Mouse (Mus musculus): ENCODE measurements at regions not wholly inside any gene's neighbourhood (a gene's known extent, or its start where the extent isn't known, plus 50 kb on each side); places are given as distances from the start of the nearest gene placed in this dataset.

GRCm38 (mm10) chr9:115481176-115481575, 171.0 kb upstream of the Stt3b start:
- DNase-seq (ENCODE audit: low read depth, low spot score), result no peak

GRCm38 (mm10) chr9:115483024-115483423, 172.8 kb upstream of the Stt3b start:
- DNase-seq (ENCODE audit: low read depth, low spot score), result no peak

- DNase-seq (ENCODE audit: low read depth, low spot score), result no peak
Observed at GRCm38 (mm10) chr9:115483721-115484120, 173.5 kb upstream of the Stt3b start.

- DNase-seq (ENCODE audit: low read depth, low spot score), result no peak
Observed at GRCm38 (mm10) chr9:115484408-115484807, 174.2 kb upstream of the Stt3b start.

- DNase-seq (ENCODE audit: low read depth, low spot score), result no peak
Observed at GRCm38 (mm10) chr9:115485219-115485618, 175.0 kb upstream of the Stt3b start.

DNA sequence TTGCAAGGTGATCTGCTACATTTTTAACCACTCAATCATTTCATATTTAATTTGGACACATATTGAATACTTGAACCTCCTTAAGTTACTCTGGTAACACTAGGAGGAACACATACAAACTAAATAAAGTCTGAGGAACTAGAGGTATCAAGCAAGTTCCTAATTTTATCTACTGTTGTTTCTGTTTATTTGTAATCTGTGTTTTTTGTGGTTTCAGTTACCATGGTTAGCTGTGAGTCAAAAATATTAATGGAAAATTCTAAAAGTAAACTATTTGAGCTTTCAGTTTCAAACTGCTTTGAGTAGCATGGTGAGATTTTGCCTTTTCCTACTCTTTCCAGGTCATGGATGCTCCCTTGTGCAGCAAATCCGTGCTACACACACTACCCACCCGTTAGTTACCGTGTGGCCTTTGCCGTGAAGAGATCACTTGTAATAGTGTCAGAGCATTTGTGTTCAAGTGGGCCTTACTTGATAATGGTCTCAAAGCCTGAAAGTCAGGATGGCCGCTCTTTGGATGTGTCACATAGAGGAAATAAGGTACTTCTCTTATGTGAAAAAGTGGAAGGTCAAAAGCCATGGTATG, 177.0 kb upstream of the Stt3b start:
- DNase-seq (ENCODE audit: low read depth, low spot score), result no peak

- no peak for DNase-seq (ENCODE audit: low read depth, low spot score)
Observed at GRCm38 (mm10) chr9:115488913-115489809, 178.9 kb upstream of the Stt3b start.

DNA sequence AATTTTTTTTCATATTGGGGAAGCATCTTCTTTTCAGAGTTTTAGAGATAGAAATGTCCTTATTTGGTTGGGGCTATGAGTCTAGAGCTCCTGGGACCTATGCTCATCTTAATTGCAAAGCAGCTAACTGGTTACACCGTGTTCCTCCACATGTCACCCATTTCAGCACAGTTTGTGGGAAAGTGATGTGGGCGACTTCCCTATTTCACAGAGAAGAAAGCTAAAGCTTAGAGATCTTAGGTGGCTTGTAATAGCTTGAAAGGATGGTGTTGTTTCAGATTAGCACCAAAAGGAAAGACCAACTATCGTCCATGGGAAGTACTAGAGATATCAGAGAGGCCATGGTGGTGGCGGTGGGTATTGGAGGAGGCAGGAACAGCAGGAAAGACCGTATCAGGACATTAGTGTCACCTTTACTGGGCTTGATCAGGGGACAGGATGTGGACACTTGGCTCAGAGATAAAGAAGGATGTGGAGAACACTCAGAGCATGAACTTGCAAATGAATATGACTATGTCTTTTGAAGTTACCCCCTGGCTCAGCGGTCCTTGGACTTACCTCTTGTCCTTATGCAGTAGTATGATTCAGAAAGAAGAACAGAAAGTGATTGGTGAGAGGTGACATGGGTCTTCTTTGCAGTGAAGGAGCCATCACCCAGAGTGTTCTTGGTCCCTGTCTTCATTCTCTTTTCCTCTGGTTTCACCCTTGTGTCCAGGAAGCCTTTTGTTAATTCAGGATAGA, 182.4 kb upstream of the Stt3b start:
- no peak for DNase-seq (ENCODE audit: low read depth, low spot score)

GRCm38 (mm10) chr9:115493765-115494164, 183.5 kb upstream of the Stt3b start:
- no peak for DNase-seq (ENCODE audit: low read depth, low spot score)

GRCm38 (mm10) chr9:115499536-115499935, 189.3 kb upstream of the Stt3b start:
- no peak for DNase-seq (ENCODE audit: low read depth, low spot score)

DNA sequence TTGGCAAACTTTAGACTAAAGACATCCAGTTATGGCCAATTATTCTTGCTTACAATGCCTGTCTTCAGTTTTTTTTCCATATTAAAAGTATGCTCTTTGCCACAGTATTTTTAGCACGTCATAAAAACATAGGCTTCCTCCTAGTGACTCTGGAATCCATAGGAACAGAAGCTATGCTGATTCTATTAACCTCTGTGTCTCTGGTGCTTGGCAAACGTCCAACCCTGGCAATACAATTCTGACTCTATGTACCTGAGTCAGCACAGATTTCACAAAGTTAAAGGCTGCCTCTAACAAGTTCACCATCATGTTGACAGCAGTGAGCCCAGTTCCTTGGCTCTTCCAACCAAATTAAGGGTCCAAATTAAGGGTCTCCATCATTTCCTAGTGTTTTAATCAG, 194.6 kb upstream of the Stt3b start:
- DNase-seq (ENCODE audit: low read depth, low spot score), result no peak

DNA sequence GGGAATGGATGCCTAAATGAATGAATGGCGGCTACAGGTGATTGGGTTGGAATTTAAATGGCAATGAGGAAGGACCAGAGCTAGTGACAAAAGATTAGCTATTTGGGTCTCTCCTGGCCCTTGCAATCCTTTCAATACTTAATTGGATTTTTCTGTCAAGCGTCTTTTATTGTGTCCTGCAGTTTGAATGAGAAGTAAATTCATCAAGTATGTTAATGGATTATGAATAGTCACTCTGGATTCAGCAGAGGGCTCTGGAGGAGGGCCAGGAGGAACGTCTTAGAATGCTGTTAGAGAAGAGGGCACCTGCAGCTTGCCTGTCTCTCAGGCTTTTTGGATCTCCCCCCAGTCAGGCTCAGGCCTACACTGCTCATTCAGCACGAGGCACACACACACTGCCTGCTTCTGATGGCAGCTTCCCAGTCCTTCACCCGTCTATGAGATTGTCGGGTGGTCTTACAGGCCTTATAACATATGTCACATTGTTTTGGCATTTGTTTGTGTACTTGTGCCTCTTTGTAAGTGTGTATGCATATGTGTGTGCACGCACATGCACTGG, 197.0 kb upstream of the Stt3b start:
- no peak for DNase-seq (ENCODE audit: low read depth, low spot score)

GRCm38 (mm10) chr9:115512835-115513629, 202.8 kb upstream of the Stt3b start:
- DNase-seq (ENCODE audit: low read depth, low spot score), result no peak

DNA sequence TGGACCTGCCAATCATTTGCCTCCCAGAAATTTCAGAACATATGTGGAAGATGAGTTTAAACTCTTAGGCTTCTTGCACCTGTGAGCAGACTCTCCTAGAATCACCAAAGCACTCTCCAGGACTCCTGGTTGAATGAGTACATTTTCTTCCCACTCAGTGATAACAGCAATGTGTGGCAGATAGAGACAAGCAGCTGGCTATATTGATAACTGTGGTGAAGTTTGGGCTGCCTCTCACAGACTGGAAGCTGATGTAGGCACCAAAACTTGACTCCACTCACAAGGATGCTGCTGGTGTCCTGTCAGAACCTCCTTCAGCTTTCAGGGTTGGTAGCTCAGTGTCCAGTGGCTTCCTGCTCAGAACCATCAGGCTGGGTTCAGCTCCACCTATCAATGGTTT, 207.7 kb upstream of the Stt3b start:
- no peak for DNase-seq (ENCODE audit: low read depth, low spot score)

- no peak for DNase-seq (ENCODE audit: low read depth, low spot score)
Observed at GRCm38 (mm10) chr9:115524161-115524560, 213.9 kb upstream of the Stt3b start.

DNA sequence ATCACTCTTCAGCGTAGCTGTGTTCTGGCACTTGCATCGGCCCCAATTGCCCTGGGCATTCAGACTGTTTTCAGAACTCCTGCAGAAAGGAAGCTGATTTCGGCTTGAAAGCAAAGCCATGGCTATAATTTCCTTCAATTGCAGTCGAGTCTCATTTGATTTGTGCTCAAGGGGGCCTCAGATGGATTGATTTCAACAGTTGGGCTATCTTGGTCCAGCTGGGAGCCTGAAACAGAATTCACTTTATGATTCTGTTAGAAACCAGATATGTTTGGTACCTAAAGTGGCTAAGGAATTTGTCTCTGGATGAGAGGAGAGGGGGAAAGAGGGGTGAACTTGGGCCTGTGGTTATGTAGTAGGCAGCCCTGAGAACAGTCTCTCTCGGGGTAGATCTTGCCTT, 214.4 kb upstream of the Stt3b start:
- no peak for DNase-seq (ENCODE audit: low read depth, low spot score)

DNA sequence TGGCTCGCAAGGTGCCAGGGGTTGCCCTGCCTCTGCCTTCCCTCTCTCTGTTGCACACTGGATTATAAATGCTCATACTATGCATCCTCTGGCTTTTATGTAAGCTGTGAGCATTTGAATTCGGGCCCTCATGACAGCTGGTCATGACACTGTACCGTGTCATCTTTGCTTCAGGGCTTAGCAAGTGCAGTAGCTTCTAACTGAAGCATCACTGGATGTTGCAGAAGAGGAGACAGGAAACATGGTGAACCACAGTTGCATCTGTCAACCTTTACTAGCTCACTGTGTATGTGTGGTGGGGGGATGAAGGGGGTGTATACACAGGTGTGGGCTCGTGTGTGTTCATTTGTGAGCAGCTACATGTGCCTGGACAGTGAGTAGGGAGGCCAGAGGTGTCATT, 216.1 kb upstream of the Stt3b start:
- DNase-seq (ENCODE audit: low read depth, low spot score), result no peak

DNA sequence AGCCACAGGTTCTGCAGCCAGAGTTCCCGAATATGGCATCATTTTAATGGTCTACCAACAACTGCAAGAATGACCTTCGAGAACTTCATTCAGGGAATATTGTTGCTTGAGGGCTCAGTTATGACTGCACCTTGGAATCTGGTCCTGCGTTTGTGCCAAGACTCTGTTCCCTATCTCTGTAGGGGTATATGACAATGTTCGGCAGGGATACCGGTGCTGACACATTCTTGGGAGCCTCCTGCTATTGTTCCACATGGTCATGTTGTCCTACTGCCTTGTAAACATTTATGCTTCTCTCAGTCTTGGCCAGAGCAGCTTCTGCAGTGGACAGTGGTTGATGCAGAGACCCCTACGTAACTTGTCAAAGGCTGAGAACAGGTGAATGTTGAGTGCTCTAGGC, 216.8 kb upstream of the Stt3b start:
- no peak for DNase-seq (ENCODE audit: low read depth, low spot score)

DNA sequence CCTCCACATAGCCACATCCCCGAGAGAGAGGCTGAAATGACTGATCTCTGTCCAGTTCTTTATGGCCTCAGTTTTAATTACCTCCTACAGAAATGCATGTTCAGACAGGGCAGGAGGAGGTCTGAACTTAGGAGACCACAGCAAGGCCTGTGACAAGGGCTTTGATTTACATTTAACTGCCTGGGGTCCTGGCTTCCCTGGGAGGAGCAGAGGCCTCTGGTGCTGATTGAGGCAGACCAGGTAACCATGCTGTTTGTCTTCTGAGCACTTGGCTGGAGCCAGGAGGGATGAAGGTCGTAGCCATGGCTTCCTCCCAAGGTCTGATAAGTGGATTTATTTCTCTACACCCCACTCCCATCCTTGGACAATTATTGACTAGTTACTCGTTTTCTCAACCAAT, 224.0 kb upstream of the Stt3b start:
- peak; percentile 27 for DNase-seq (ENCODE audit: low read depth, low spot score)

GRCm38 (mm10) chr9:115543665-115544064, 233.4 kb upstream of the Stt3b start:
- DNase-seq (ENCODE audit: low read depth, low spot score), result no peak

- no peak for DNase-seq (ENCODE audit: low read depth, low spot score)
Observed at GRCm38 (mm10) chr9:115545178-115545577, 235.0 kb upstream of the Stt3b start.
